Mouse (Mus musculus) CH12.LX (cell line): ENCODE measurements at regions not wholly inside any gene's neighbourhood (a gene's known extent, or its start where the extent isn't known, plus 50 kb on each side); places are given as distances from the start of the nearest gene placed in this dataset.

Experiments used
- DNase-seq: peaks from one replicate; pipeline ENCODE4 v3.0.0-alpha.2; 2013; ENCODE audit errors: extremely low read depth
- H3K27ac ChIP-seq: 2 replicates; pipeline ENCODE4 v1.5.1; 2012; ENCODE audit warnings: low read depth, mild to moderate bottlenecking, control low read depth, moderate library complexity; ENCODE audit not compliant: insufficient read depth
- H3K27me3 ChIP-seq: replicated peaks from 2 replicates; pipeline ENCODE3; 2012; ENCODE audit warnings: inconsistent platforms
- H3K36me3 ChIP-seq, 2 experiments: replicated peaks in 1 of 2; 2 replicates each; pipeline versions ENCODE3 to v1.6.1; 2012; ENCODE audit warnings: inconsistent platforms in 1 of 2, low read length in 1 of 2, mild to moderate bottlenecking in 1 of 2, mixed read lengths in 1 of 2, moderate library complexity in 1 of 2; ENCODE audit not compliant: control insufficient read depth in 1 of 2, insufficient read depth in 1 of 2
- H3K4me1 ChIP-seq, 2 experiments: 2 replicates each; pipeline ENCODE4 v1.6.1; 2012; ENCODE audit warnings: inconsistent platforms in 1 of 2, moderate library complexity in 1 of 2; ENCODE audit not compliant: insufficient read depth in 2 of 2, control insufficient read depth in 1 of 2
- H3K4me2 ChIP-seq: 2 replicates; pipeline ENCODE4 v1.6.1; 2012; ENCODE audit warnings: low read depth, mild to moderate bottlenecking, control low read depth; ENCODE audit not compliant: poor library complexity, insufficient read depth, severe bottlenecking
- H3K4me3 ChIP-seq, 3 experiments: fragments of 150-350 bp in 1 of 3; sonication (generic) in 1 of 3; replicated peaks in 1 of 3; 2 replicates each; pipeline versions ENCODE3 to v1.5.1; 2011 to 2012; ENCODE audit warnings: low read depth in 2 of 3, low read length in 2 of 3, mild to moderate bottlenecking in 2 of 3, moderate library complexity in 2 of 3, control low read depth in 1 of 3, improper control_type of control experiment in 1 of 3, inconsistent platforms in 1 of 3, mixed read lengths in 1 of 3; ENCODE audit not compliant: poor library complexity in 1 of 3
- H3K79me2 ChIP-seq: replicated peaks from 2 replicates; pipeline ENCODE4 v1.6.1; 2012; ENCODE audit warnings: mild to moderate bottlenecking, moderate library complexity; ENCODE audit not compliant: control insufficient read depth, poor library complexity, insufficient read depth, severe bottlenecking; ENCODE audit errors: extremely low read depth
- H3K9ac ChIP-seq: 2 replicates; pipeline ENCODE4 v1.6.1; 2012; ENCODE audit warnings: low read depth, mild to moderate bottlenecking, control low read depth, moderate library complexity; ENCODE audit not compliant: insufficient read depth
- H3K9me3 ChIP-seq: replicated peaks from 2 replicates; pipeline ENCODE3; 2012; ENCODE audit warnings: low read length, inconsistent platforms, mixed read lengths
- CHD2 ChIP-seq: IDR thresholded peaks from 2 replicates; pipeline ENCODE4 v1.6.1; 2011; ENCODE audit warnings: low read length, improper control_type of control experiment
- E2F4 ChIP-seq: IDR thresholded peaks from 2 replicates; pipeline ENCODE4 v1.6.1; 2011; ENCODE audit warnings: low read depth, low read length, improper control_type of control experiment; ENCODE audit not compliant: insufficient replicate concordance
- ELF1 ChIP-seq: IDR thresholded peaks from 2 replicates; pipeline ENCODE4 v1.6.1; 2014; ENCODE audit warnings: low read depth, mild to moderate bottlenecking, inconsistent platforms, low read length, improper control_type of control experiment
- GABPA ChIP-seq: IDR thresholded peaks from 2 replicates; pipeline ENCODE4 v1.6.1; 2012; ENCODE audit warnings: low read depth, low read length, improper control_type of control experiment, inconsistent platforms; ENCODE audit not compliant: insufficient replicate concordance
- HCFC1 ChIP-seq: IDR thresholded peaks from 2 replicates; pipeline ENCODE4 v1.6.1; 2012; ENCODE audit warnings: low read depth, mild to moderate bottlenecking, inconsistent platforms, low read length, improper control_type of control experiment
- IRF4 ChIP-seq: IDR thresholded peaks from 2 replicates; pipeline ENCODE4 v1.6.1; 2014; ENCODE audit warnings: low read depth, mild to moderate bottlenecking, inconsistent platforms, low read length, improper control_type of control experiment
- JUN ChIP-seq: IDR thresholded peaks from 2 replicates; pipeline ENCODE4 v1.6.1; 2011; ENCODE audit warnings: low read depth, mild to moderate bottlenecking, low read length, improper control_type of control experiment, moderate library complexity; ENCODE audit not compliant: insufficient read depth
- JUND ChIP-seq: conservative IDR thresholded peaks from 2 replicates; pipeline ENCODE4 v1.6.1; 2011; ENCODE audit warnings: low read depth, low read length, improper control_type of control experiment
- MAZ ChIP-seq: IDR thresholded peaks from 2 replicates; pipeline ENCODE4 v1.6.1; 2012; ENCODE audit warnings: low read depth, mild to moderate bottlenecking, inconsistent platforms, low read length, improper control_type of control experiment, moderate library complexity
- MEF2A ChIP-seq: IDR thresholded peaks from 2 replicates; pipeline ENCODE4 v1.6.1; 2014; ENCODE audit warnings: low read depth, mild to moderate bottlenecking, inconsistent platforms, low read length, improper control_type of control experiment, borderline replicate concordance
- PAX5 ChIP-seq: IDR thresholded peaks from 2 replicates; pipeline ENCODE4 v1.6.1; 2012; ENCODE audit warnings: low read length, inconsistent platforms, mixed read lengths
- RAD21 ChIP-seq: IDR thresholded peaks from 2 replicates; pipeline ENCODE4 v1.6.1; 2011; ENCODE audit warnings: low read depth, mild to moderate bottlenecking, low read length, improper control_type of control experiment, moderate library complexity
- RCOR1 ChIP-seq: conservative IDR thresholded peaks from 2 replicates; pipeline ENCODE4 v1.6.1; 2012; ENCODE audit warnings: low read depth, mild to moderate bottlenecking, inconsistent platforms, low read length, improper control_type of control experiment
- SMC3 ChIP-seq: IDR thresholded peaks from 2 replicates; pipeline ENCODE4 v1.6.1; 2011; ENCODE audit warnings: low read depth, low read length, improper control_type of control experiment
- TCF12 ChIP-seq: IDR thresholded peaks from 2 replicates; pipeline ENCODE4 v1.6.1; 2014; ENCODE audit warnings: low read depth, mild to moderate bottlenecking, inconsistent platforms, low read length, improper control_type of control experiment
- UBTF ChIP-seq: IDR thresholded peaks from 2 replicates; pipeline ENCODE4 v1.6.1; 2012; ENCODE audit warnings: low read depth, mild to moderate bottlenecking, inconsistent platforms, low read length, improper control_type of control experiment, moderate library complexity
- USF1 ChIP-seq: IDR thresholded peaks from 2 replicates; pipeline ENCODE4 v1.6.1; 2014; ENCODE audit warnings: low read depth, mild to moderate bottlenecking, inconsistent platforms, low read length, improper control_type of control experiment
- USF2 ChIP-seq: conservative IDR thresholded peaks from 2 replicates; pipeline ENCODE4 v1.6.1; 2011; ENCODE audit warnings: low read depth, low read length, improper control_type of control experiment
- ZMIZ1 ChIP-seq: IDR thresholded peaks from 2 replicates; pipeline ENCODE4 v1.6.1; 2012; ENCODE audit warnings: low read depth, mild to moderate bottlenecking, inconsistent platforms, low read length, improper control_type of control experiment
- ZNF384 ChIP-seq: IDR thresholded peaks from 2 replicates; pipeline ENCODE4 v1.6.1; 2012; ENCODE audit warnings: low read depth, low read length, improper control_type of control experiment, inconsistent platforms
- dilution Hi-C: fragments of 300-500 bp; cut with MboI; formaldehyde crosslinking; loops from 2 replicates; pipeline ENCODE4 v1.14.3; 2020; ENCODE audit warnings: low sequenced_read_pairs; ENCODE audit not compliant: extremely low pct_unique_long_range_greater_than_20kb, extremely low pct_ligation_motif_present
- in situ Hi-C: fragments of 300-500 bp; cut with MboI; formaldehyde crosslinking; loops from 3 replicates; pipeline ENCODE4 v1.14.3; 2019; ENCODE audit warnings: low sequenced_read_pairs, low pct_ligation_motif_present, low pct_unique_long_range_greater_than_20kb, mixed read lengths

GRCm38 (mm10) chr3:115789063-115789462 is 74.2 kb upstream of the S1pr1 start:
- TF ChIP-seq USF2: no peak
- no peak for TF ChIP-seq RCOR1
- no peak for TF ChIP-seq IRF4
- no peak for TF ChIP-seq SMC3
- TF ChIP-seq MEF2A: no peak
- TF ChIP-seq ZMIZ1: no peak
- TF ChIP-seq HCFC1: no peak
- no peak for TF ChIP-seq ZNF384
- TF ChIP-seq E2F4: no peak
- no peak for TF ChIP-seq PAX5
- TF ChIP-seq JUN: no peak
- in situ Hi-C loops: no loop called here
- H3K9me3 ChIP-seq: no peaks in the 10 kb centered on the region
- no peaks in the 10 kb centered on the region for H3K79me2 ChIP-seq
- DNase-seq: no peak
- peaks cover 0 to 12% of the 10 kb centered on the region in 2 experiments; a peak in 2 of 4 replicates for H3K4me1 ChIP-seq
- no peak overlapping the region for H3K4me3 ChIP-seq
- no peak overlapping the region for H3K27ac ChIP-seq
- no peaks in the 10 kb centered on the region for H3K27me3 ChIP-seq
- dilution Hi-C loops: no loop called here
- no peaks in the 10 kb centered on the region for H3K36me3 ChIP-seq
- H3K9ac ChIP-seq: no peak overlapping the region
- H3K4me2 ChIP-seq: no peak overlapping the region

GRCm38 (mm10) chr3:115792606-115793005 is 77.7 kb upstream of the S1pr1 start:
- no peaks in the 10 kb centered on the region for H3K9me3 ChIP-seq
- H3K4me2 ChIP-seq: no peak overlapping the region
- in situ Hi-C loops: no loop called here
- DNase-seq: no peak
- H3K4me1 ChIP-seq: peaks cover 0 to 12% of the 10 kb centered on the region in 2 experiments; a peak in 2 of 4 replicates
- dilution Hi-C loops: no loop called here
- H3K9ac ChIP-seq: no peak overlapping the region
- no peaks in the 10 kb centered on the region for H3K36me3 ChIP-seq
- H3K4me3 ChIP-seq: no peak overlapping the region
- no peak overlapping the region for H3K27ac ChIP-seq
- no peaks in the 10 kb centered on the region for H3K27me3 ChIP-seq
- H3K79me2 ChIP-seq: no peaks in the 10 kb centered on the region
- TF ChIP-seq JUND (no peak), UBTF (no peak), USF2 (no peak), MAZ (no peak), CHD2 (no peak), E2F4 (no peak), ELF1 (no peak), USF1 (no peak), TCF12 (no peak), GABPA (no peak), RAD21 (no peak)
- TF ChIP-seq, all 38 proteins: peak for 0
